Mouse (Mus musculus) forebrain, embryonic 12.5 days (tissue): ENCODE measurements around the gene Bbip1. TPM values are rescaled to one million over a fixed set of nuclear protein-coding genes. Genes with fewer than 3 reads are reported as not detected.
"Not testable (repeated sequence)": the region's sequence is repeated elsewhere in the genome, so short reads cannot be mapped to it uniquely, and the experiment has no call there.

Experiments
- ATAC-seq: fragments of 200-750 bp; cut with Nextera tagmentation; 2 replicates; pipeline ENCODE4 v1.8.0; 2017; ENCODE audit warnings: moderate TSS enrichment; ENCODE audit not compliant: low FRiP score
- H3K27ac ChIP-seq: fragments of 300-500 bp; sonication (generic); 2 replicates; pipeline ENCODE4 v1.5.1; 2016; ENCODE audit warnings: mild to moderate bottlenecking
- H3K27me3 ChIP-seq: fragments of 300-500 bp; sonication (generic); 2 replicates; pipeline ENCODE4 v1.6.1; 2016; ENCODE audit warnings: mild to moderate bottlenecking
- H3K36me3 ChIP-seq: fragments of 300-500 bp; sonication (generic); replicated peaks from 2 replicates; pipeline ENCODE4 v1.6.1; 2016; ENCODE audit warnings: mild to moderate bottlenecking
- H3K4me1 ChIP-seq: fragments of 300-500 bp; sonication (generic); 2 replicates; pipeline ENCODE4 v1.6.1; 2016
- H3K4me2 ChIP-seq: fragments of 300-500 bp; sonication (generic); 2 replicates; pipeline ENCODE4 v1.6.1; 2016; ENCODE audit warnings: mild to moderate bottlenecking, moderate library complexity
- H3K4me3 ChIP-seq: fragments of 300-500 bp; sonication (generic); replicated peaks from 2 replicates; pipeline ENCODE4 v1.5.1; 2016; ENCODE audit warnings: mild to moderate bottlenecking
- H3K9ac ChIP-seq: fragments of 300-500 bp; sonication (generic); 2 replicates; pipeline ENCODE4 v1.6.1; 2016; ENCODE audit warnings: mild to moderate bottlenecking
- H3K9me3 ChIP-seq: fragments of 300-500 bp; sonication (generic); 2 replicates; pipeline ENCODE4 v1.6.1; 2016
- WGBS: fragments of 180-500 bp; shearing (Covaris S2); methylation state at CpG from one replicate; pipeline ENCODE4 v1.1.7; 2016; 5-methylcytosine and 5-hydroxymethylcytosine counted together
- polyA plus RNA-seq: library from polyadenylated mRNA; unstranded; fragments of >200 nt; fragmentation: Nextera tagmentation; extraction: Ambion mirVana; gene quantifications from 2 replicates; pipeline ENCODE4 v1.2.1, GENCODE M21; 2016

The Bbip1 gene
- polyA plus RNA-seq, 1 experiment from 2014 or later, result 139 TPM

DNA sequence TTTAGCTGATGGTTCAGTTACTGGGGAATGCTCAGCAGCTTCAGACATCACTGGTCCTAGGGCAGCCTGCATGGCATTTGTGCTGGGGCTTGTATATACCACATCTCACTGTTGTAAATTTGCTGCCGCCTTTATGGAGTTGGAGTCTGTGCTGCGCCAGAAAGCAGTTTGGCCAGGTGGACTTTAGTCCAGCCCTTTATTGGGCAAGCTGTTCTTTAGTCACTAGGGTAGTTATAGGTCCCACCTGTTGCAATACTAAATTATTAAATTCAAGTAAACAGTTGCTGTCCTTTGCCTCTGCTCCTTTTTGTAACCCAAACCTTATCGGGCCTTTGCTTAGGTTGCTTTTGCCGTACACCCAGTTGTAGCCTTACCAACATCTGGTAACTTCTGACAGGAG is 29.5 kb downstream of the Bbip1 start:
- Histone ChIP-seq H3K27me3 (no peaks in the 10 kb centered on the region), H3K9ac (no peak overlapping the region), H3K27ac (no peak overlapping the region), H3K4me1 (no peaks in the 10 kb centered on the region), H3K36me3 (peaks cover 72% of the 10 kb centered on the region), H3K4me3 (no peak overlapping the region), H3K4me2 (no peak overlapping the region), H3K9me3 (no peaks in the 10 kb centered on the region)
- no peak for ATAC-seq
- WGBS, result 98% methylated on average over 4 of the region's 4 CpGs

DNA sequence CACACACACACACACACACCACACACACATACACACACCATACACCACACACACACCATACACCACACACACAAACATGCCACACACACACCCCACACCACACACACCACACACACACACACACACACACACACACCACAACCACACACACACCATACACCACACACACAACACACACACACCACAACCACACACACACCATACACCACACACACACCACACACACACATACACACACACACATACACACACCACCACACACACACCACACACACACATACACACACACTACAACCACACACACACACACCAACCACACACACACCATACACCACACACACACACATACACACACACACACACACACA is 37.7 kb downstream of the Bbip1 start:
- H3K4me3 ChIP-seq, H3K9me3 ChIP-seq, H3K27ac ChIP-seq, ATAC-seq, H3K4me2 ChIP-seq, H3K27me3 ChIP-seq, H3K9ac ChIP-seq: not testable (repeated sequence)
- Histone ChIP-seq H3K36me3 (peaks cover 14% of the 10 kb centered on the region), H3K4me1 (peaks cover 17% of the 10 kb centered on the region)

DNA sequence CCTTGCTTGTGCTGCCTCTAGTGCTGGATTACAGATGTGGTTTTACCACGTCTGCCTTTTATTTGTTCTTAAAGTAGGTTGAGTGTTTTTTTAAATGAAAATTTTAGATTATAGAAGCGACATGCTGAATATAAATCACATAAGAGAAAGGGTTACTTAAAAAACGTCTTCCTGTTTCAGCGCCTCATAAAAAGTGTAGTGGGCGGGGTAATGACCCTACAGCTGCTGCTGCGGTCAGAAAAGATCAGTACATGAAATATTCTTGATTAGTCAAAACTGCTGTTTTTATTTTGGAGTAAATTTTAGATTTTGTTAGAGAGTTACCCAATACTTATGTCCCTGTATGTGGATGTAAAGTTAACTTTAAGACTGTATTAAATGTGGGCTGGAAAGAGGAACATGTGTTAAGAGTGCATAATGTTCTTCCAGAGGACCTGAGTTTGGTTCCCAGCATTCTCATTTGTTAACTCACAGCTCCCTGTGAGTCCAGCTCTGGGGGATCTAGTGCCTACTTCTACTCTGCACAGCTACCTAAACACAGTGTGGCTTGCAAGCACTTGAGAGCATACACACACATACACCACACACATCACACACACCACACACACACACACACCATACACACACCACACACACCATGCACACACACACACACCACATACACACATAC is 38.3 kb downstream of the Bbip1 start:
- no peak overlapping the region for H3K4me2 ChIP-seq
- WGBS, result 75% methylated on average over 6 of the region's 6 CpGs
- no peaks in the 10 kb centered on the region for H3K9me3 ChIP-seq
- no peak overlapping the region for H3K27ac ChIP-seq
- peaks cover 17% of the 10 kb centered on the region for H3K4me1 ChIP-seq
- 0 out of 2 replicates have a peak, but pooled peaks cover 5% of the 10 kb centered on the region for H3K27me3 ChIP-seq
- H3K4me3 ChIP-seq, result no peak overlapping the region
- H3K9ac ChIP-seq, result no peak overlapping the region
- H3K36me3 ChIP-seq, result peaks cover 11% of the 10 kb centered on the region
- ATAC-seq, result no peak

DNA sequence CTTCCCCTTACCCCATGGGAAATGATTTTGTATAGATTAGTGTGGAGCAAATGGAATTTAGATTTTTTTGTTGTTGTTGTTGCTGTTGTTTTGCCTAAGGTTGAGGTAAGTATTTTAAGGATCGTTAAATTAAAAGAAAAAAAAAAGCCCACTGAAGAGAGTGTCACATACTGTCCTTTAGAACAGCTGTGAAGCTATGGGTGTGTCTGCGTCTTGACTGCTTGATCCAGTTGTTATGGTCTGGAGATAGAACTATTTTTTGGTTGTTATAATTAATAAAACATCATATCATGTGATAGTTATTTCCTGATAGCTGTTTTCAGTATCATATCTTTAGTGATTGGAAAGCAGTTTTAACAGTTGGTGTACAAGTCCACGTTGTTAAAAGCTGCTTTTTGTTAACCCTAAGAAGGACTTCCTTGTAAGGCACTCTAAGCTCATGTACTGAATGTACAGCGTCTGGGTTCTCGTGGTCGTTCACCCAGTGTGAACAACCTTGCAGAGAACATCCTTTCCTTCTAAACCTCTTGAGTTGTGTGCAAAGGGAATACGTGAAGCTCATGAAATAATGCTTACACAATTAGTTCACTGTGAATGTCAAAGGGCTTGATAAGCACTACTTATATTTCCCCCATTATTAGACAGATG is 39.5 kb downstream of the Bbip1 start:
- peaks cover 7% of the 10 kb centered on the region; the same call in 1 of the 2 replicates for H3K27me3 ChIP-seq
- H3K4me1 ChIP-seq, result peaks cover 17% of the 10 kb centered on the region
- no peak overlapping the region for H3K27ac ChIP-seq
- 73% methylated on average over 7 of the region's 7 CpGs for WGBS
- H3K9ac ChIP-seq, result no peak overlapping the region
- H3K9me3 ChIP-seq, result no peaks in the 10 kb centered on the region
- H3K36me3 ChIP-seq, result peaks cover 9% of the 10 kb centered on the region
- peak overlapping the region; percentile 68 for H3K4me2 ChIP-seq
- peak overlapping the region; percentile 98 for H3K4me3 ChIP-seq
- ATAC-seq, result no peak

DNA sequence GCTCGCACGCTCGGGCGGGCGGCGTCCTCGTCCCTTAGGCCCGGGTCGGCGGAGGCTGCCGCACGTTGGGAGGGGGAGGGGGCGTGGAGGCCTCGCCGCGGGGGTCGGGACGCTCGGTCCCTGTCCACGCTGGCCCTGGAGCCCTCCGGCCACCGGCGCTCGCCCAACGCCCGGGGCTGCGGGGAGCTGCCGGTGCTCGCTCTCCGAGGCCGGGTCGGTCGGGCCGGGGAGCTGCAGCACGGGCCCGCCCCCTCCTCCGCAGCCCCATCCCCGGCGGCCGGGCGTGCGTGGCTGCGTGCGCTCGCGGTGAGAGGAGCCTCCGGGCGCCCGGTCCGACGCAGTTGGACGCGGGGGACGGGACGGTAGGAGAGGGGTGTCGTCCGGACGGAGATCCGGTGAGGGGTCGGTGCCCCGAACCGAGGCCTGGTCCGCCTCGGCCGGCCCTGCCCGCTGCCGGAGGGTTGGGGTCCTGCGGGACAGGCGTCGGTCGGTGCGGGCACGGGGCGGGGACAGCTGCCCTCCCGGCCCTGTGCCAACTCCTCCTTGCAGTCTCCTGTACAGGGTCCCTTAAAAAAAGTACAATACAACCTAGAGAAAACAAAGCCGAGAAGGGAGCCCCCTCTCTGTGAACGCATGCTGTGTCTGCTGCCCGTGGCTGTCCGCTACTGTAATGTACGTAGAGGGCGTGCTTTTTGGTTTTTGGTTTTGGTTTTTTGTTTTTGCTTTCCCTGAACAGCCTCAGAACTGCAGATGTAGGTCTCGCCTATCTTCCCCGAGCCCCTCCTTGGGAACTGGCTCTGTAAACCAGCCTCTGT is 40.7 kb downstream of the Bbip1 start:
- H3K4me2 ChIP-seq, result peak overlapping the region; percentile 68
- WGBS, result under 1% methylated on average over 66 of the region's 83 CpGs
- peak; percentile 69 for ATAC-seq
- H3K4me3 ChIP-seq, result peak overlapping the region; percentile 98
- H3K27me3 ChIP-seq, result peaks cover 7% of the 10 kb centered on the region; the same call in 1 of the 2 replicates
- peak overlapping the region; percentile 91 for H3K27ac ChIP-seq
- H3K36me3 ChIP-seq, result no peaks in the 10 kb centered on the region
- no peaks in the 10 kb centered on the region for H3K9me3 ChIP-seq
- H3K4me1 ChIP-seq, result peaks cover 17% of the 10 kb centered on the region
- peak overlapping the region; percentile 92 for H3K9ac ChIP-seq

DNA sequence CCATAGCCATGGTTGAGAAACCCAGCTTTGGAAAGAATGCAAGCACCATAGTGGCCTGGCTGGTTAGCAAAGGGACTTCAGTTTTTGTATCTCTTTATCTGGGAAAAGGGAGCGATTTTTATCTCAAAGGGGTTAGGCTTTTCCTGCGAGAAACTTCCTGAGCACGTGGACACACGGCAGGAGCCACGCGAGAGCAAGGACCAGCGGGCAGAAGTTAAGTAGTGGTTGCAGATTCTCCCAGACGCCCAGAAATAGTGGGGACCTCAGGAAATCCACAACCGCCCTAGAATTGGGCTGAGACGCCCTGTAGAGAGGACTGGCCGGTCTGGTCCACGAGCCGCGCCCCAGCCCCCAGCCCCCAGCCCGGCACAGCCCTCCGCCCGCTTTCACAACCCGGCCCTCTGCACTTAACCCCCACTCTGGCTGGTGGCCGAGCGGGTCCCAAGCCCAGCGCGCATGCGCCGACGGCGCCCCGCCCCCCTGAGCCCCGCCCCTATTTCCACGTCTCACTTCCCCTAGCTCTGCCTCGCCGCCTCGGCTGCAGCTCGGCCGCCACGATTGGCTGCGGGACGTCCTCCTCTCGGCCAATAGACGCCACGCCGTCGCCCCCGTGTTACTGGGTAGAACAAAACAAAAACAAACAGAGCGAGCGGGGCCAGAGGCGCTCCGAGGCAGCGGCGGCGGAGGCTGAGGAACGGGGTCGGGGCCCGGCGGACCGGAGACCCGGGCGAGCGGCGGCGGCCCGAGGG is 41.5 kb downstream of the Bbip1 start:
- Histone ChIP-seq H3K36me3 (no peaks in the 10 kb centered on the region), H3K9me3 (no peaks in the 10 kb centered on the region), H3K27me3 (peaks cover 7% of the 10 kb centered on the region; the same call in 1 of the 2 replicates), H3K4me1 (peaks cover 17% of the 10 kb centered on the region), H3K27ac (peak overlapping the region; percentile 91), H3K4me2 (peak overlapping the region; percentile 68), H3K4me3 (peak overlapping the region; percentile 98), H3K9ac (peak overlapping the region; percentile 92)
- peak; percentile 99 for ATAC-seq
- WGBS, result under 1% methylated on average over 58 of the region's 61 CpGs

DNA sequence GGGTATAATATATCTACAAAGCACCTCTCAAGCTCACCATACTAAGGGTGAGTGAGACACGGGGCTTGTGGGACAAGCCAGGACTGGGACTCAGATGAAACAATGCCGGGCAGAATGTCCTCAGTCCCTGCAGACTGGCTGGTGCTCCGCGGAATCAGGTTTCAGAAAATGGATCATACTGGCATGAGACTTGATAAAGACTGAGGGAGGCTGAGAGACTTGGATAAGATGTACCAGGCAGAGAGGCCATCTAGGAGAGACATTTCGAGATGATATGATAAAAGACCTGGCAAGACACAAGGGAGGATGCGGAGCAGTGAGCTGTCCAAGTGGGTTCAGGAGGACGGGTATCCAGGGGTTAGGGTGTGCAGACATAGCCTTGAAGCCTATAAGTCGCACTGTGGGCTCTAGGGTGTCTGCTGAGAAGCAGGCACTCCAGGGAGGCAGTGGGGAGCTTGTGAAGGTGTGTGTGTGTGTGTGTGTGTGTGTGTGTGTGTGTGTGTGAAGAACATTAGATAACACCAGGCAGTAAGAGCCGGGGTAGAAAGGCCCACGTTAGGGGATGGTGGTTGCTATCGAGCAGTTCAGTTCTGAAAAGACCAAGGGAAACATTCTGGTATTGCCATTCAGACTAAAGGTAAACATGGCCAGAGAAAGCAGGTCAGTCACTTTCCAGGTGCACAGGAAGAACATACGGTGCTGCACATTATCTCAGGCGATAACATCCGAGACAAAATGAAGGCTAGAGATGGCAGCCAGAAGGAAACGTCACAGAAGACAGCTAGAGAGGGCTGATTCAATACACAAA is 42.3 kb downstream of the Bbip1 start:
- peak overlapping the region; percentile 68; the same call in 1 of the 2 replicates for H3K27ac ChIP-seq
- H3K9me3 ChIP-seq, result no peaks in the 10 kb centered on the region
- H3K4me3 ChIP-seq, result peak overlapping the region; percentile 98
- ATAC-seq, result no peak
- WGBS, result 68% methylated on average over 15 of the region's 15 CpGs
- H3K27me3 ChIP-seq, result peaks cover 7% of the 10 kb centered on the region; the same call in 1 of the 2 replicates
- H3K36me3 ChIP-seq, result no peaks in the 10 kb centered on the region
- H3K9ac ChIP-seq, result peak overlapping the region; percentile 92
- peaks cover 17% of the 10 kb centered on the region for H3K4me1 ChIP-seq
- H3K4me2 ChIP-seq, result peak overlapping the region; percentile 68

DNA sequence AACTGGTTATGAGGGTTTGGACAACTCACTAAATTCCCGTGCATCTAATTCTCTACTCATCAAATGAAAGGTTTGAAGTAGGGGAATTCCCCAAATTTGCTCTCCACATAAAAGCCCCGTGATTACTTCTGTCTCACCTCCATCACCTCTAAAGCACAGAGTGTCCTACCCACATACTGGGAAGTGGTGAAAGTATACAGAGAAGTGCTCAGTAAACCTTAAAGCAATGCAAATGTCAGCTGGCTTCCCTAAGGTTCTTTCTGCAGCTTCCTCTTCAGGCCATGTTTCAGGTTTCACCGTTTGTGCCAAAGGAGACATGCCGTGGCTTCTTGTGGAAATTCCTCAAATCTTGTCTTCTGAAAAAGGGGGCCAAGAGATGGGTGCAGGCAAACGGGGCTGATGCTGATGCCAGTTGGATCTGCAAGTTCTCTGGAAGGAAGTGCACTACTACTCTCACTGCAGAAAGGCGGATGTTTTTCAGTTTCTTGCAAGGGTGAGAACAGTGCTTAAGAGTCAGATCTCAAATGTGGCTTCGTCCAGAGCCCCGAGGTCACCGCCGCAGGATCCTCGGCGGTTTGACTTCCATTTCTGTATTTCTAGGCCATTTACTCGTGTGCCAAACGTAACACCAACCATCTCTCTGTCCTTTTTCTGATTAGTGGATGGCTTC is 44.4 kb downstream of the Bbip1 start:
- no peaks in the 10 kb centered on the region for H3K36me3 ChIP-seq
- 91% methylated on average over 14 of the region's 14 CpGs for WGBS
- no peak for ATAC-seq

DNA sequence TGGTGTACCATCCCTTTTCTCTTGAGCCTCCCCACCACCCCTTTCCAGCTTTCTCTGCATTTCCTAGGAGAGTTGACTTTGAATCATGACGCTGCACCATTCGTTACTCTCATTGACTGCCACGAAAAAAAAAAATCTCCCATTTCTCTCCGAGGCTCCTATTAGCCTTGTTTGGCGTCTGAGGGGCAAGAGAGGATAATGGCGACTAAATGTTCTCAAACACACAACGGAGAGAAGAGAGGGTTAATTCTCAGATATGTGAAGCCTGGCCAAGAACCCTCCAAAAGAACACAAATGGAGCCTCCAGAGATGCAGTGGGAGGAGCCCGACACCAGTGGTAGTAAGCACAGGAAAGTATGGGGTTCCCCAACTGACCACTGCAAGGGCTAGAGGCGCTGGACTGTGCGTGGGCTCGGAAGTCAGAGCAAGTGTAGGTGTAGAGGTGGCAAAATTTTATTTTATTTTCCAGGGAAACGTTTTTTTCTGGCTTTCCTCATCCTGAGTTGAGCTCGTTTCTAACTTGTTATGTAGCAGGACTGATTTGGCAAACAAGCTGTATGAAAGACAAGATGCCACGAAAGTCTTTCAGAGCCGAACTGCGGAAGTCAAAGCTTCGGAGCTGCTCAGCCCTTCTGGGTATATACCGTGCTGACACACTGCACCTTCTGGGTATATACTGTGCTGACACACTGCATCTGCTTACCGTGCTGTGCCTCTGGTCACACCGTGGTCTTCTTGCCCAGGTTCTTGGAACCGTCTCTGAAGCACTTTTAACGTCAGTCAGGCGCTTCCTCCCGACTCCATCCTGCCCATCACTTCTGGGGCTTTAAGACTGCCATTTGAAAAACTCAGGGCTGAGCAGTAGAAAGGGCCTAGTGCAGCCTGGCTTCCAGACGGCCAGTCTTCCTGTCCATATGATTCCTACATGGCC is 45.2 kb downstream of the Bbip1 start:
- no peak for ATAC-seq
- WGBS, result 86% methylated on average over 25 of the region's 25 CpGs
- H3K27me3 ChIP-seq, result peaks cover 7% of the 10 kb centered on the region; the same call in 1 of the 2 replicates
- H3K4me1 ChIP-seq, result peaks cover 6% of the 10 kb centered on the region
- no peak overlapping the region for H3K4me2 ChIP-seq
- no peak overlapping the region for H3K27ac ChIP-seq
- H3K36me3 ChIP-seq, result no peaks in the 10 kb centered on the region
- no peak overlapping the region for H3K9ac ChIP-seq
- H3K9me3 ChIP-seq, result no peaks in the 10 kb centered on the region
- H3K4me3 ChIP-seq, result no peak overlapping the region

More for the DNA sequence above, 44.4 kb downstream of the Bbip1 start:
- Histone ChIP-seq H3K9me3 (no peaks in the 10 kb centered on the region), H3K4me3 (no peak overlapping the region), H3K9ac (no peak overlapping the region), H3K27ac (no peak overlapping the region), H3K4me2 (no peak overlapping the region), H3K4me1 (peaks cover 14% of the 10 kb centered on the region), H3K27me3 (peaks cover 7% of the 10 kb centered on the region; the same call in 1 of the 2 replicates)

DNA sequence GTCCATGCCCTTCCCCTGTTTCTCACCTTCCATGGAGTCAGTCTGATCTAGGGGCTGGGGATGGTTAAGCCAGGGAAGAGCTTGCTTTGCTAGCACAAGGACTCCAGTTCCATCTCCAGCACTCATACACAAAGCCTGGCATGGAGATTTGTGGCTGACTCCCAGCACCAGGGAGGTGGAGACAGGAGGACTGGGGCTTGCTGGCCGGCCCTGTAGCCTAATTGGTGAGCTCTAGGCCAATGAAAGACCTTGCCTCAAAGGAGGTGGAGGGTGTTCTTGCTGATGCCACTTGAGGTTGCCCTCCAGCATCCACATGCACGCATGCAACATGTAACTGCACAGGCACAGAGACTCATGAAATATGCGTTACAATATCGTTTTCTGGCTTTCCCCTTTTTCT is 45.9 kb downstream of the Bbip1 start:
- H3K36me3 ChIP-seq, result no peaks in the 10 kb centered on the region
- no peak overlapping the region for H3K4me2 ChIP-seq
- H3K27me3 ChIP-seq, result peaks cover 7% of the 10 kb centered on the region; the same call in 1 of the 2 replicates
- H3K4me3 ChIP-seq, result no peak overlapping the region
- no peaks in the 10 kb centered on the region for H3K9me3 ChIP-seq
- peaks cover 6% of the 10 kb centered on the region for H3K4me1 ChIP-seq
- no peak for ATAC-seq
- H3K27ac ChIP-seq, result no peak overlapping the region
- no peak overlapping the region for H3K9ac ChIP-seq
- 78% methylated on average over 4 of the region's 4 CpGs for WGBS
